In genomic region chr9:51292674-51293073, GRCm38 (mm10) we compare ENCODE assay signal across 7 mouse cellular contexts. TPM values are rescaled to one million over a fixed set of nuclear protein-coding genes. Genes with fewer than 3 reads are reported as not detected.
DNase-seq lines count a peak whose midpoint lies in the region.

No protein-coding gene starts in this region.

- H3K4me1 ChIP-seq in midbrain, embryonic 10.5 days, result no peaks in the 10 kb centered on the region

- no peak overlapping the region for H3K4me3 ChIP-seq in midbrain, embryonic 10.5 days

- H3K27ac ChIP-seq in midbrain, embryonic 10.5 days (replicated peaks), result no peak overlapping the region

- WGBS in midbrain, embryonic 10.5 days, result 37% methylated on average over 4 of the region's 4 CpGs

- H3K9me3 ChIP-seq in midbrain, embryonic 10.5 days (replicated peaks), result no peaks in the 10 kb centered on the region

- H3K27me3 ChIP-seq in midbrain, embryonic 10.5 days (ENCODE audit: low read depth, poor library complexity, severe bottlenecking), result no peaks in the 10 kb centered on the region

- peak; percentile 40 for DNase-seq in WW6 (ENCODE audit: low read depth, low spot score)
- peak; percentile 82 for DNase-seq in cerebellum, adult 9-10 months
- DNase-seq in frontal cortex, adult 2 months (ENCODE audit: extremely low spot score in 1 of 2, low spot score in 1 of 2), result peak; percentile 57 to 94
- DNase-seq in induced T-regulatory cell, adult 2 months (ENCODE audit: low read depth), result peak; percentile 84
- DNase-seq in left cerebral cortex, adult 18-20 months (ENCODE audit: low spot score in 2 of 2), result peak; percentile 82 to 86
- DNase-seq in midbrain, embryonic 10.5 days (ENCODE audit: low spot score), result peak; percentile 76
- DNase-seq in skeletal muscle tissue, adult 2 months (ENCODE audit: low read depth, low spot score), result peak; percentile 77

- no peaks in the 10 kb centered on the region for H3K36me3 ChIP-seq in midbrain, embryonic 10.5 days

RNA-seq across cellular contexts. Expression of gene Colca2, which starts 14.3 kb away (rescaled TPM):
- 3.6 and 4.4 TPM in 2 replicates for polyA plus RNA-seq in frontal cortex, adult 2 months (2012; rRNA removed)
- 1 to 10 TPM in 1 of 2 experiments, under 1 TPM in 1; 0.86 to 1.5 TPM for total RNA-seq in left cerebral cortex, adult 18-20 months (2021)
- polyA plus RNA-seq in midbrain, embryonic 10.5 days (2016; fragmentation: Nextera tagmentation; extraction: Ambion mirVana), result 1.5 and 1.8 TPM in 2 replicates

RNA-seq across cellular contexts. Expression of gene 1810046K07Rik, which starts 36.0 kb away (rescaled TPM):
- polyA plus RNA-seq in frontal cortex, adult 2 months (2012; rRNA removed), result not detected in 2 replicates
- not detected for total RNA-seq in left cerebral cortex, adult 18-20 months (2021)
- not detected in 2 replicates for polyA plus RNA-seq in midbrain, embryonic 10.5 days (2016; fragmentation: Nextera tagmentation; extraction: Ambion mirVana)
